Mouse (Mus musculus): ENCODE measurements around the gene Hemgn.

Hemgn gene

GRCm38 (mm10) chr4:46413406-46413805 lies at the start of gene Hemgn:
Gene Hemgn (minus strand): TSS chr4:46413506.
- no peak for DNase-seq

- no peak for DNase-seq
Measured at GRCm38 (mm10) chr4:46458411-46458810, 45.1 kb upstream of the Hemgn start.

DNA sequence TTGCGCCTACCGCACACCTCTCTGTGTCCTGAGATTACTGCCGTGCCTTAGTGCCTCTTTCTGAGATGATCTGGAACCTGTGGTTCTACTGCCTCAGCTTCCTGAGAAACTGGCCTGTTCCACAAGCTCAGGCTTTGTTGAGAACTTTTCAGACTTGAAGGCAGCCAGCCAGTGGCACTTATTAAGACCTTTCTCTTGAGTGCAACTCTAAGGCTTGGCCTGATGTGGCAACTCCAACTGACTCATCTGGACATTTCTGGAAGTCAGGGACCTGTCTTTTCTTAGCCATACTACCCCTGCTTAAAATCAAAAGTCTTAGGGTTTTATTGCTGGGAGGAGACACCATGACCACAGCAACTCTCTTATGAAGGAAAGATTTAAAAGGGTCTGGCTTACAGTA lies 43.9 kb upstream of the Hemgn start:
- DNase-seq, result no peak

GRCm38 (mm10) chr4:46456762-46457161 lies 43.5 kb upstream of the Hemgn start:
- no peak for DNase-seq

- DNase-seq, result no peak
Measured at GRCm38 (mm10) chr4:46454097-46454864, 41.0 kb upstream of the Hemgn start.

DNA sequence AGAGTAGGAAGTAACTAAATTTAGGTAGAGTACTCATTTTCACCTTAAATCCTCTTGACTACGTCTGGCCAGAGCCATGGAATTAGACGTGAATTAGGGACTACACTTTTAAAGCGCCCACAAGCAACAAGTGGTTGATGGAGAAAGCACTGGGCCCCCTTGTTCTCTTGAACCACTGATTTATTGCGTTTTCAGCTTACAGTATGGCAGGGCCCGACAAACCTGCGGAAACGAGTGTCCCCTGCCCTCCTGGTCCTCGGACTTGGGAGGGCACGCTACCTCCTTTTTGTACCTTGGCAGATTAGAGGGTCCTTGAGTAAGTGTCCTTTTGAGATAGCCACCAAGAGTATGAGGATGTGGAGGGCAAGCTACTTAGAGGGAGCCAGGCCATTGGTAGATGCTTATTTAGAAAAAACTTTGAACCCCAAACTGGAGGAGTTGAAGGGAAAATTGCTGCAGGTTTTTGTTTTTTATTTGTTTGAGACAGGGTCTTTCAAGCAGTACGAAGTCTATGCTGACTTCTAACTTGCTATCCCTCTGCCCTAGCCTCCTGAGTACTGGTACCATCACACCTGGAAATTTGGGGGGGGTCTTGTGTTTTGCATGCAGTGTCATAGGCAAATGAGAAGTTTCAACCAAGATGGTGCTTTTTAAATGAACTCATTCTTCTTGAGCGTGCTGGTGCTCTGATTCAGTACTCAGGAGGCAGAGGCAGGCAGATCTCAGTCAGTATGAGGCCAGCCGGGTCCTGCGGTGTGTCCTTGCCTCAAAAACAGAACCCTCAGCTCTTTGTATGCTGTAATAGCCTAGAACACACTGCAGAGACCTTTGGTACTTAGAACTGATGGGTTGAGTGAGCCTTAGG lies 39.8 kb upstream of the Hemgn start:
- no peak for DNase-seq

DNA sequence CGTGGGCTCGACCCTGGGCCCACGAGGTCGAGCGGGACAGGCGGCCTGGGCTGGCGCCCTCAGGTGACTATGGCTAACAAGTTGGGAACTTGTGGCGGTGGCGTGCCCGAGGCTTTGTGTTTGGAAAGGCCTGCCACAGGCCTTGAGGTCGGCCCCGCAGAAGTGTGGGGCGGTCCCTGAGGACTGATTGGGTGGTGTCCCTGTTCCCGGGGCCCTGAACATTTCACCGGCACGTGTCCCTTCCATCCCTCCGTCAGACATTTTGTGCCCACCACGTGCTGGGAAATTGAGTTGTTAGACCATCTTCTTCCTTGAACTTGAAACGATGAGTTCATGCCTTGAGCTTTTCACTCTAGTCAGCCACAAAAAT lies 39.2 kb upstream of the Hemgn start:
- peak; percentile 45 for DNase-seq

DNA sequence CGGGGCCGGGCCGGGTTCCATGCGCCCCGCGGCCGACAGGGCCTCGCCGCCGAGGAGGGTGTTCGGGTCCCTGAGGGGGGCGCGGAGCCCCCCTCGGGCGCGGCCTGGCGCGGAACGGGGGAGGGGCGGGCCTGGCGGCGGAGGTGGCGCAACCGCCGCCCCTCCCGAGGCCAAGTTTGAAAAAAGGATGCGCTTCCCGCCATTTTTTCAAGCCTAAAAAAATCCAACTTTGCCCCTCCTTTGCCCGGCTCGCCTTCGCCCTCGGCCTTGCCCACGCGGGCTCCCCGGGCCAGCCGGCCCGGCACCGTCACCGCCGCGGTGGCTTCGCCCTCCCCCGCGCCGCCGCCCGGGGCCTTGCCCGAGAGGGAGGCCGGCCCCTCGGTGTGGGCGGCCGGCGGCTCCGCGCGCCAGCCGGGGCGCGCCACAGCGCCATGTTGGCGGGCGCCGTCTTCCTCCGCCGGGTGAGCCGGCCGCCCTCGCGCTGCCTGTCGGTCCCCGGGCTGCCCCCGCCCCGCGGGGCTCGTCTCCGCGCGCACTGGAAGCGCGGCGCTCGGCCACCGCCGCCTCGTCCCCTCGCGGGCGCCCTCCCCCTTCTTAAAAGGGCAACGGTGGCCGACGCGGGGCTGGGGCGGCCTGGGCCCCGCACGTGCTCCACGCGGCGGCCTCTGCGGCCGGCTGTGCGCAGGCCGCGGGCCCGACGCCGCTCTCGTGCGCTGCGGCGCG lies 38.6 kb upstream of the Hemgn start:
- DNase-seq, result peak; percentile 72

DNA sequence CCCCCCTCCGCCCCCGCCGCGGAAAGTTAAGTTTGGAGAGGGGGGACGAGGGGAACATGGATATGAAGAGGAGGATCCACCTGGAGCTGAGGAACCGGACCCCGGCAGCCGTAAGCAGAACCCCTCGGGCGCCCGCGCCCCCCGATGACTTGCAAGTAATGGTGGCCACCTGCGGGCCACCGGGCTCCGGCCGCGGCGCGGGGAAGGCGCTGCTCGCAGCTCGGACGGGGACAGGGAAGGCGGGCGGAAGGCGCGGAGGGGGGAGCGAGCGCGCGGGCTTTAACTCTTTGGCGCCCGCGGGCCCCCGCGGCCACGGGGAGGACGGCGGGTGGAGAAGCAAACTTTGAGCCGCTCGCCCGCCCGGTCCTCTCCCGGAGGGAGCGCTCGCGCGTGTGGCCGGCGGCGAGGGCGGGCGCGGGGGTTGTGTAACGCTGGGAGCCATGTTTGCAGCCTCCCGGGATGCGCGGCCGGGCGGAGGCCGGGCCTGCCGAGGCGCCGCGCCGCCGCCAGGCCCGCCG lies 38.0 kb upstream of the Hemgn start:
- peak; percentile 77 for DNase-seq

- peak; percentile 91 for DNase-seq
Measured at GRCm38 (mm10) chr4:46450519-46451131, 37.3 kb upstream of the Hemgn start, which contains the start of gene Anp32b. Gene Anp32b (plus strand): TSS chr4:46450902.

- DNase-seq, result no peak
Measured at GRCm38 (mm10) chr4:46450020-46450518, 36.8 kb upstream of the Hemgn start.

DNA sequence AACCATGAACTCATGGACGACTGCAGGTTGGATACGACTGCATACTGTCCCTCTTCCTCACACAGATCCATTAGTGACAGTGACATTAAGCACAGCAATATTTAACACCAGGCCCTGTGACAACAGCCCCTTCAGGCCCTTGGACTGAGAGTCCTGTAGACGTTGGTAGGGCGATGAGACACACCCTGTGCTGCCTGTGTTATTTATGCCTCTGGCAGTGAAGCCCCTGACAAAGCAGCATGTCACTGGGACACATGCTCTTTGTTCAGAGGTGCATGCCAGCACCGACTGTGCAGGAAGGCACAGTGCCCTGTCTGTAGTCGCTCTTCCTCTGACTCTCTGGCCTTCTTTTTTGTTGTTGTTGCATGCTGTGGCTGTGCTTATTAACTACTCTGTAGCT lies 35.6 kb upstream of the Hemgn start:
- DNase-seq, result peak; percentile 61

DNA sequence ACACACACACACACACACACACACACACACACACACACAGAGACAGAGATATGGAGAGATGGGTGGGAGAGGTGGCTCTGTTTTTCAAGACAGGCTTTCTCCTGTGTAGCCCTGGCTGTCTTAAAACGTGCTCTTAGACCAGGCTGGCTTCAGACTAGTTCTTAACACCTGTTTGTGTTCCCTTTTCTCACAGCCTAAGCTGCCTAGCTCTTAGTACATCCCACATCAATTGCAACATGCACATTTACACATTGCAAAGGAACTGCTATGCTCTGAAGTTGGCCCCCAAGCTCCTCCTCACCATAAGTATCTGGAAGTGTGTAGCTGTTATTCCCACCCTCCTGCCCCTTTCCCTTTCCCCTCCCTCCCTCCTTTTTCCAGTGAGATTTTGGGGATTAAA lies 34.2 kb upstream of the Hemgn start:
- no peak for DNase-seq

DNA sequence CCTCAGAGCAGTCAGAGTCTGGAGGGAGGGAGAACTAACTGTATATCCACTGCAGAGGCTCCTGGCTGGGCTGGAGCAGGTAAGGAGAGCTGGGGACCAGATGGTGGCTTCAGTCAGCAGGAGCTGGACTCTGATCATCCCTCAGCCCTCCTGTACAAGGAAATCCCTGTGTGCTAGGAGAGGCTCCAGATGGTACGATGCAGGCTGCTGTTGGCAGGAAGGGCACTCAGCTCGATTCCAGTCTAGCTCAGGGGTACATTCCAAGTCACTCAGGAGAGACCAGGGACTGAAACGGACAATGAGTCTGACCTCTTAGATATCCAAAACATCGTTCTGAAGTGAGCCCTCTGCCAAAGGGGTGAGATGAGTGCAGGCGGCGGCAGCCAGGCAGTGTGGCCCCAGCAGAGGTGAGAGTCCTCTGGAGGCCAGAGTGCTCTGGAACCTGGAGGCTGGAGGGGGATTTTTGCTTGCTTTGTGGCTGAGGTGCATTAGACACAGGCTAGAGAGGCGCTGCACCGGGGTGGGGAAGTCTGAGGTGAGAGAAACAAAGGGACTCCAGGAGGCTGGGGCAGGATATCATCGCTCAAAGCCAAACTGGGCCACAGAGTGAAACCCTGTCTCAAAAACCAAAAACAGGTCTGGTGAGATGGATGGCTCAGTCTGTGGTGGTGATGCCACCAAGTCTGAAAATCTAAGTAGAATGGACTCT lies 32.1 kb upstream of the Hemgn start:
- DNase-seq, result peak; percentile 76

- DNase-seq, result no peak
Measured at GRCm38 (mm10) chr4:46442501-46442900, 29.2 kb upstream of the Hemgn start.

- DNase-seq, result no peak
Measured at GRCm38 (mm10) chr4:46432339-46433036, 19.2 kb upstream of the Hemgn start.

GRCm38 (mm10) chr4:46428903-46429499 lies 15.7 kb upstream of the Hemgn start:
- no peak for DNase-seq

DNA sequence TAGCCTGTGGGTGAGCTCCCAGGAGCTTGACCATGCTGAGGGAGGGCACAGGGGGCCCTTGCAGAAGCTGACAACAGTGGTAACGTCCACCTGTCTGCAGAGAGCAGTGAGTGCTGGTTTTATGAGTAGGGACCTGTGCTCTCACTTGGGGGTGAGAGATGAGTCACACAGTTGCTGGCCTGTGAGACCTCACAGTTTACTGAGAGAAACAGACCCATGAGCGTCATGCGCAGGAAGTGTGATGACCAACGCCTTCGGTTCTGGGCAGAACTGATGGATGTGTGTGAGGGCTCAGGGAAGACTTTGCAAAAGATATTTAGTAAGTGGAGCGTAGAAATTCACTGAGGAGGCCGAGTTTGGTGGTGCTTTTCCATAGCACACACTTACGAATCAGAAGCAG lies 9.3 kb upstream of the Hemgn start:
- DNase-seq, result no peak

DNA sequence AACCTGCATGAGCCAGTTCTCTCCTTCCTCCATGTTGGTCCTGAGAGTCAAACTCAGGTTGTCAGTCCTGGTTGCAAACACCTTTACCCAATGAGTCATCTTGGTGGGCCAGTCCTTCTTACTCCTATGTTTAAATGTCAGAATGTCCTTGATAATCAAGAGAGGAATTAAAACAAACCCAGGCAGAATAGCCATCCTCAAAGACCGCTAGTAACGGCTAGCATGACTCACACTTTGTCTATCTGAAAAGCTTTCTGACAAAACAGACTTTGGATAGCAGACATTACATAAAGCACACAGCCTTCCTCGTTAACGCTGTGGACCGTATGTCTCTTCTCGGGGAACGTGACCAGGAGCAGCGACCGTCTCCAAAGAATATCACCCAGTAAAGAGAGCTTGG lies 5.5 kb upstream of the Hemgn start:
- no peak for DNase-seq

- no peak for DNase-seq
Measured at GRCm38 (mm10) chr4:46417491-46417890, 4.2 kb upstream of the Hemgn start.

GRCm38 (mm10) chr4:46412113-46412512 lies 1.2 kb downstream of the Hemgn start:
- DNase-seq, result no peak
